Mouse (Mus musculus) cortical plate, adult 2 months (tissue): ENCODE data around the gene Gm765.

Experiments used
- CTCF ChIP-seq: fragments of 200-500 bp; IDR thresholded peaks from 2 replicates; pipeline ENCODE4 v1.5.1; 2011; ENCODE audit warnings: mild to moderate bottlenecking, control low read depth, low read length; ENCODE audit not compliant: insufficient read depth; ENCODE audit errors: extremely low read depth
- POLR2A ChIP-seq: fragments of 200-500 bp; IDR thresholded peaks from 2 replicates; pipeline ENCODE4 v1.6.1; 2011; ENCODE audit warnings: mild to moderate bottlenecking, low read length, control low read depth; ENCODE audit not compliant: insufficient read depth; ENCODE audit errors: extremely low read depth

DNA sequence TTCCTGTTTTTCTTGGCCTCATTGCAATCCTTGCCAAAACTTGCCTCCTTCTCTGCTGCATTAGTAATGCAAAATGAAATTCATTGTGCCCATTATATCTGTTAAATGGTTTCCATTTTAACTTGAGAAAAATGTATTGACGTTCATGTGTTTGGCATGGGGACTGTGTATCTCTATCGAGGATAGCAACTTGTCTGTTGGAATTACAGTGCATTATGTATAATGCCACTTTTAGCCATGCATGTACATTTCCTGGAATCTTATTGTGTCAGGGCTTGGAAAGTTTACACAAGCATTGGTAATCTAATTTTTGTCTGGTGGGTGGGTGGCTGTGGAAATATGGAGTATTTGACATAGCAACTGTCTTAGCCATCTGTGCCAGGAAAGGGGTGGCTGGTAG, 57.4 kb downstream of the Gm765 start:
- TF ChIP-seq CTCF = no peak
- no peak for TF ChIP-seq POLR2A
